Mouse (Mus musculus) lung, embryonic 14.5 days (tissue): ENCODE measurements around the gene Tmem131l. TPM values are rescaled to one million over a fixed set of nuclear protein-coding genes. Genes with fewer than 3 reads are reported as not detected.

Experiments
- ATAC-seq: fragments of 200-750 bp; cut with Nextera tagmentation; 2 replicates; pipeline ENCODE4 v1.8.0; 2017; ENCODE audit warnings: mild to moderate bottlenecking, moderate TSS enrichment, moderate library complexity; ENCODE audit not compliant: insufficient read depth
- DNase-seq: peaks from one replicate; pipeline ENCODE4 v3.0.0-alpha.2; 2015
- H3K27ac ChIP-seq: fragments of 300-500 bp; sonication (generic); 2 replicates; pipeline ENCODE4 v1.5.1; 2014; ENCODE audit warnings: low read depth, mild to moderate bottlenecking, moderate library complexity
- H3K27me3 ChIP-seq: fragments of 300-500 bp; sonication (generic); 2 replicates; pipeline ENCODE4 v1.6.1; 2014; ENCODE audit warnings: low read length, control low read depth; ENCODE audit not compliant: insufficient read depth
- H3K36me3 ChIP-seq: fragments of 300-500 bp; sonication (generic); 2 replicates; pipeline ENCODE4 v1.6.1; 2014; ENCODE audit warnings: control low read depth; ENCODE audit not compliant: insufficient read depth
- H3K4me1 ChIP-seq: fragments of 300-500 bp; sonication (generic); 2 replicates; pipeline ENCODE4 v1.6.1; 2014; ENCODE audit warnings: antibody characterized with exemption, control low read depth; ENCODE audit not compliant: insufficient read depth
- H3K4me2 ChIP-seq: fragments of 300-500 bp; sonication (generic); 2 replicates; pipeline ENCODE4 v1.6.1; 2014; ENCODE audit warnings: mild to moderate bottlenecking
- H3K4me3 ChIP-seq: fragments of 300-500 bp; sonication (generic); 2 replicates; pipeline ENCODE4 v1.5.1; 2014; ENCODE audit warnings: low read depth, low read length
- H3K9ac ChIP-seq: fragments of 300-500 bp; sonication (generic); 2 replicates; pipeline ENCODE4 v1.6.1; 2014
- H3K9me3 ChIP-seq: fragments of 300-500 bp; sonication (generic); 2 replicates; pipeline ENCODE4 v1.6.1; 2016; ENCODE audit warnings: low read depth, low read length, control low read depth
- CTCF ChIP-seq: IDR thresholded peaks from 2 replicates; pipeline ENCODE4 v1.5.1; 2016; ENCODE audit warnings: antibody characterized with exemption, low read depth
- WGBS: fragments of 180-500 bp; shearing (Covaris S2); extraction: QIAGEN DNeasy Blood & Tissue Kit; methylation state at CpG from one replicate; pipeline ENCODE4 v1.1.7; 2014; 5-methylcytosine and 5-hydroxymethylcytosine counted together
- polyA plus RNA-seq: library from polyadenylated mRNA; unstranded; fragments of >200 nt; fragmentation: Nextera tagmentation; extraction: Ambion mirVana; gene quantifications from 2 replicates; pipeline ENCODE4 v1.2.1, GENCODE M21; 2014

Gene Tmem131l
- polyA plus RNA-seq, 1 experiment from 2014 or later: 61.9 TPM

- DNase-seq (no peak), ATAC-seq (no peak)
- WGBS: 66% methylated on average over 9 of the region's 9 CpGs
- no peaks in the 10 kb centered on the region for H3K9me3 ChIP-seq
- no peak overlapping the region for H3K9ac ChIP-seq
- no peaks in the 10 kb centered on the region for H3K36me3 ChIP-seq
- no peaks in the 10 kb centered on the region for H3K27me3 ChIP-seq
- peak overlapping the region; percentile 47; the same call in 1 of the 2 replicates for H3K27ac ChIP-seq
- H3K4me1 ChIP-seq: peaks cover 14% of the 10 kb centered on the region
- H3K4me3 ChIP-seq: no peak overlapping the region
- H3K4me2 ChIP-seq: no peak overlapping the region
- TF ChIP-seq CTCF: no peak
Observed at GRCm38 (mm10) chr3:83995254-83995830, 44.6 kb downstream of the Tmem131l start.

GRCm38 (mm10) chr3:83994217-83994839 is 45.6 kb downstream of the Tmem131l start:
- H3K4me3 ChIP-seq: no peak overlapping the region
- DNase-seq (peak; percentile 76), ATAC-seq (peak; percentile 90)
- peak; percentile 52 for TF ChIP-seq CTCF
- H3K9me3 ChIP-seq: no peaks in the 10 kb centered on the region
- H3K4me1 ChIP-seq: peaks cover 15% of the 10 kb centered on the region
- H3K9ac ChIP-seq: no peak overlapping the region
- no peaks in the 10 kb centered on the region for H3K36me3 ChIP-seq
- peak overlapping the region; percentile 47; the same call in 1 of the 2 replicates for H3K27ac ChIP-seq
- 19% methylated on average over 8 of the region's 8 CpGs for WGBS
- no peaks in the 10 kb centered on the region for H3K27me3 ChIP-seq
- no peak overlapping the region for H3K4me2 ChIP-seq

GRCm38 (mm10) chr3:83993089-83993516 is 46.9 kb downstream of the Tmem131l start:
- Histone ChIP-seq H3K27me3 (no peaks in the 10 kb centered on the region), H3K36me3 (no peaks in the 10 kb centered on the region), H3K9ac (no peak overlapping the region), H3K4me1 (peaks cover 27% of the 10 kb centered on the region), H3K4me3 (no peak overlapping the region), H3K4me2 (no peak overlapping the region), H3K27ac (peak overlapping the region; percentile 37; the same call in 1 of the 2 replicates), H3K9me3 (no peaks in the 10 kb centered on the region)
- peak; percentile 16; the same call in 1 of the 2 replicates for TF ChIP-seq CTCF
- DNase-seq: peak; percentile 44
- WGBS: 59% methylated on average over 8 of the region's 8 CpGs
- ATAC-seq: no peak

GRCm38 (mm10) chr3:83991691-83992524 is 48.1 kb downstream of the Tmem131l start:
- no peak overlapping the region for H3K27ac ChIP-seq

GRCm38 (mm10) chr3:83988214-83988613 is 51.8 kb downstream of the Tmem131l start:
- Histone ChIP-seq H3K4me1 (peaks cover 31% of the 10 kb centered on the region), H3K36me3 (no peaks in the 10 kb centered on the region), H3K4me2 (peak overlapping the region; percentile 13; the same call in 1 of the 2 replicates), H3K27ac (no peak overlapping the region), H3K4me3 (no peak overlapping the region), H3K9ac (no peak overlapping the region), H3K9me3 (no peaks in the 10 kb centered on the region), H3K27me3 (no peaks in the 10 kb centered on the region)
- TF ChIP-seq CTCF: no peak
- 10% methylated on average over 4 of the region's 4 CpGs for WGBS
- ATAC-seq: peak; percentile 62
- DNase-seq: peak; percentile 40

More at GRCm38 (mm10) chr3:83991691-83992524, 48.1 kb downstream of the Tmem131l start:
- ATAC-seq (no peak), DNase-seq (no peak)
- peaks cover 37% of the 10 kb centered on the region for H3K4me1 ChIP-seq
- H3K9me3 ChIP-seq: no peaks in the 10 kb centered on the region
- 84% methylated on average over 8 of the region's 8 CpGs for WGBS
- no peaks in the 10 kb centered on the region for H3K36me3 ChIP-seq
- no peak for TF ChIP-seq CTCF
- H3K27me3 ChIP-seq: no peaks in the 10 kb centered on the region
- no peak overlapping the region for H3K4me2 ChIP-seq
- H3K4me3 ChIP-seq: no peak overlapping the region
- H3K9ac ChIP-seq: no peak overlapping the region

- Histone ChIP-seq H3K4me1 (peaks cover 31% of the 10 kb centered on the region), H3K4me3 (no peak overlapping the region), H3K27me3 (no peaks in the 10 kb centered on the region), H3K27ac (no peak overlapping the region), H3K36me3 (no peaks in the 10 kb centered on the region), H3K9ac (no peak overlapping the region), H3K9me3 (no peaks in the 10 kb centered on the region), H3K4me2 (no peak overlapping the region; the same call in 1 of the 2 replicates)
- TF ChIP-seq CTCF: no peak
- no peak for ATAC-seq
- 71% methylated on average over 8 of the region's 8 CpGs for WGBS
- DNase-seq: no peak
Observed at GRCm38 (mm10) chr3:83987533-83988112, 52.4 kb downstream of the Tmem131l start.

- Histone ChIP-seq H3K36me3 (no peaks in the 10 kb centered on the region), H3K4me3 (no peak overlapping the region), H3K9ac (no peak overlapping the region), H3K27me3 (no peaks in the 10 kb centered on the region), H3K4me2 (no peak overlapping the region), H3K9me3 (no peaks in the 10 kb centered on the region), H3K4me1 (peaks cover 31% of the 10 kb centered on the region), H3K27ac (no peak overlapping the region)
- DNase-seq (no peak), ATAC-seq (no peak)
- 56% methylated on average over 3 of the region's 3 CpGs for WGBS
- no peak for TF ChIP-seq CTCF
Observed at GRCm38 (mm10) chr3:83986740-83987139, 53.2 kb downstream of the Tmem131l start.
